Mouse (Mus musculus): ENCODE data around the gene Naa38.

GRCm38 (mm10) chr11:69437291-69437690, 42.0 kb downstream of the Naa38 start:
- TF ChIP-seq CTCF (IDR thresholded peaks at IDR 0.05; ENCODE audit: extremely low read depth, insufficient read depth, insufficient read length, insufficient replicate concordance) (no peak), POLR2A (IDR thresholded peaks at IDR 0.05; ENCODE audit: low read depth, low read length) (no peak)

All from spleen, adult 2 months (tissue).